Mouse (Mus musculus): ENCODE results near the gene Fmo5. TPM values are rescaled to one million over a fixed set of nuclear protein-coding genes. Genes with fewer than 3 reads are reported as not detected.

Fmo5 gene
- polyA plus RNA-seq, 1 experiment = 3.0 TPM

GRCm38 (mm10) chr3:97615933-97616332, 12.7 kb upstream of the Fmo5 start:
- H3K36me3 ChIP-seq (ENCODE audit: control insufficient read depth, insufficient read depth, low read length) = no peaks in the 10 kb centered on the region
- no peaks in the 10 kb centered on the region for H3K4me1 ChIP-seq (ENCODE audit: control insufficient read depth, insufficient read depth, insufficient read length)
- H3K27ac ChIP-seq (ENCODE audit: insufficient read depth, low read length) = no peak overlapping the region
- no peak for DNase-seq (ENCODE audit: low read depth in 1 of 2, low spot score in 2 of 2)
- H3K4me3 ChIP-seq (ENCODE audit: extremely low read depth, insufficient read depth, insufficient read length) = no peak overlapping the region
- TF ChIP-seq POLR2A (IDR thresholded peaks at IDR 0.05; ENCODE audit: low read depth, low read length) = no peak
- no peak for TF ChIP-seq CTCF (IDR thresholded peaks at IDR 0.05; ENCODE audit: extremely low read depth, insufficient read depth, insufficient read length, insufficient replicate concordance)
- no peaks in the 10 kb centered on the region for H3K27me3 ChIP-seq (ENCODE audit: control insufficient read depth, insufficient read depth, low read length)
- WGBS = 86% methylated on average over 4 of the region's 4 CpGs

GRCm38 (mm10) chr3:97617091-97617825, 11.3 kb upstream of the Fmo5 start:
- Histone ChIP-seq H3K4me3 (ENCODE audit: extremely low read depth, insufficient read depth, insufficient read length) (no peak overlapping the region), H3K27ac (ENCODE audit: insufficient read depth, low read length) (no peak overlapping the region), H3K27me3 (ENCODE audit: control insufficient read depth, insufficient read depth, low read length) (no peaks in the 10 kb centered on the region), H3K36me3 (ENCODE audit: control insufficient read depth, insufficient read depth, low read length) (no peaks in the 10 kb centered on the region), H3K4me1 (ENCODE audit: control insufficient read depth, insufficient read depth, insufficient read length) (no peaks in the 10 kb centered on the region)
- 88% methylated on average over 19 of the region's 19 CpGs for WGBS
- TF ChIP-seq CTCF (IDR thresholded peaks at IDR 0.05; ENCODE audit: extremely low read depth, insufficient read depth, insufficient read length, insufficient replicate concordance) (no peak), POLR2A (IDR thresholded peaks at IDR 0.05; ENCODE audit: low read depth, low read length) (no peak)
- no peak for DNase-seq (ENCODE audit: low read depth in 1 of 2, low spot score in 2 of 2)

GRCm38 (mm10) chr3:97617899-97618298, 10.7 kb upstream of the Fmo5 start:
- no peak for DNase-seq (ENCODE audit: low read depth in 1 of 2, low spot score in 2 of 2)
- no peak overlapping the region for H3K4me3 ChIP-seq (ENCODE audit: extremely low read depth, insufficient read depth, insufficient read length)
- TF ChIP-seq CTCF (IDR thresholded peaks at IDR 0.05; ENCODE audit: extremely low read depth, insufficient read depth, insufficient read length, insufficient replicate concordance) (no peak), POLR2A (IDR thresholded peaks at IDR 0.05; ENCODE audit: low read depth, low read length) (no peak)
- no peaks in the 10 kb centered on the region for H3K27me3 ChIP-seq (ENCODE audit: control insufficient read depth, insufficient read depth, low read length)
- 93% methylated on average over 8 of the region's 8 CpGs for WGBS
- H3K4me1 ChIP-seq (ENCODE audit: control insufficient read depth, insufficient read depth, insufficient read length) = no peaks in the 10 kb centered on the region
- no peak overlapping the region for H3K27ac ChIP-seq (ENCODE audit: insufficient read depth, low read length)
- no peaks in the 10 kb centered on the region for H3K36me3 ChIP-seq (ENCODE audit: control insufficient read depth, insufficient read depth, low read length)

GRCm38 (mm10) chr3:97620657-97621056, 7.9 kb upstream of the Fmo5 start:
- Histone ChIP-seq H3K27ac (ENCODE audit: insufficient read depth, low read length) (no peak overlapping the region), H3K4me1 (ENCODE audit: control insufficient read depth, insufficient read depth, insufficient read length) (no peaks in the 10 kb centered on the region), H3K27me3 (ENCODE audit: control insufficient read depth, insufficient read depth, low read length) (no peaks in the 10 kb centered on the region), H3K36me3 (ENCODE audit: control insufficient read depth, insufficient read depth, low read length) (no peaks in the 10 kb centered on the region), H3K4me3 (ENCODE audit: extremely low read depth, insufficient read depth, insufficient read length) (no peak overlapping the region)
- TF ChIP-seq POLR2A (IDR thresholded peaks at IDR 0.05; ENCODE audit: low read depth, low read length) (no peak), CTCF (IDR thresholded peaks at IDR 0.05; ENCODE audit: extremely low read depth, insufficient read depth, insufficient read length, insufficient replicate concordance) (no peak)
- no peak for DNase-seq (ENCODE audit: low read depth in 1 of 2, low spot score in 2 of 2)
- WGBS = 91% methylated on average over 4 of the region's 4 CpGs

- Histone ChIP-seq H3K4me1 (ENCODE audit: control insufficient read depth, insufficient read depth, insufficient read length) (peaks cover 7% of the 10 kb centered on the region; the same call in 1 of the 2 replicates), H3K36me3 (ENCODE audit: control insufficient read depth, insufficient read depth, low read length) (no peaks in the 10 kb centered on the region), H3K27ac (ENCODE audit: insufficient read depth, low read length) (no peak overlapping the region), H3K27me3 (ENCODE audit: control insufficient read depth, insufficient read depth, low read length) (no peaks in the 10 kb centered on the region), H3K4me3 (ENCODE audit: extremely low read depth, insufficient read depth, insufficient read length) (no peak overlapping the region)
- no peak for TF ChIP-seq POLR2A (IDR thresholded peaks at IDR 0.05; ENCODE audit: low read depth, low read length)
- TF ChIP-seq CTCF (IDR thresholded peaks at IDR 0.05; ENCODE audit: extremely low read depth, insufficient read depth, insufficient read length, insufficient replicate concordance) = no peak
- WGBS = 80% methylated on average over 2 of the region's 2 CpGs
- DNase-seq (ENCODE audit: low read depth in 1 of 2, low spot score in 2 of 2) = no peak
Measured at GRCm38 (mm10) chr3:97624611-97625010, 4.0 kb upstream of the Fmo5 start.

- no peaks in the 10 kb centered on the region for H3K36me3 ChIP-seq (ENCODE audit: control insufficient read depth, insufficient read depth, low read length)
- H3K27ac ChIP-seq (ENCODE audit: insufficient read depth, low read length) = no peak overlapping the region
- no peak overlapping the region for H3K4me3 ChIP-seq (ENCODE audit: extremely low read depth, insufficient read depth, insufficient read length)
- TF ChIP-seq CTCF (IDR thresholded peaks at IDR 0.05; ENCODE audit: extremely low read depth, insufficient read depth, insufficient read length, insufficient replicate concordance) (no peak), POLR2A (IDR thresholded peaks at IDR 0.05; ENCODE audit: low read depth, low read length) (no peak)
- no peak for DNase-seq (ENCODE audit: low read depth in 1 of 2, low spot score in 2 of 2)
- no peaks in the 10 kb centered on the region for H3K27me3 ChIP-seq (ENCODE audit: control insufficient read depth, insufficient read depth, low read length)
- H3K4me1 ChIP-seq (ENCODE audit: control insufficient read depth, insufficient read depth, insufficient read length) = peaks cover 7% of the 10 kb centered on the region; the same call in 1 of the 2 replicates
- 75% methylated on average over 7 of the region's 7 CpGs for WGBS
Measured at GRCm38 (mm10) chr3:97627893-97628292, 711 bp upstream of the Fmo5 start.

- H3K27ac ChIP-seq (ENCODE audit: insufficient read depth, low read length) = no peak overlapping the region
Measured at GRCm38 (mm10) chr3:97629941-97630340, 1.3 kb downstream of the Fmo5 start.

More at GRCm38 (mm10) chr3:97629941-97630340, 1.3 kb downstream of the Fmo5 start:
- H3K36me3 ChIP-seq (ENCODE audit: control insufficient read depth, insufficient read depth, low read length) = no peaks in the 10 kb centered on the region
- no peaks in the 10 kb centered on the region for H3K27me3 ChIP-seq (ENCODE audit: control insufficient read depth, insufficient read depth, low read length)
- WGBS = 94% methylated on average over 4 of the region's 4 CpGs
- no peak for DNase-seq (ENCODE audit: low read depth in 1 of 2, low spot score in 2 of 2)
- H3K4me1 ChIP-seq (ENCODE audit: control insufficient read depth, insufficient read depth, insufficient read length) = peaks cover 7% of the 10 kb centered on the region; the same call in 1 of the 2 replicates
- H3K4me3 ChIP-seq (ENCODE audit: extremely low read depth, insufficient read depth, insufficient read length) = no peak overlapping the region
- TF ChIP-seq CTCF (IDR thresholded peaks at IDR 0.05; ENCODE audit: extremely low read depth, insufficient read depth, insufficient read length, insufficient replicate concordance) (no peak), POLR2A (IDR thresholded peaks at IDR 0.05; ENCODE audit: low read depth, low read length) (no peak)

Data from spleen, adult 2 months (tissue).